Mouse (Mus musculus): ENCODE measurements around the gene Ap3s2.

Gene Ap3s2

GRCm38 (mm10) chr7:79846342-79846741, 74.1 kb downstream of the Ap3s2 start:
- no peak for DNase-seq (ENCODE audit: low read depth, low spot score)

DNA sequence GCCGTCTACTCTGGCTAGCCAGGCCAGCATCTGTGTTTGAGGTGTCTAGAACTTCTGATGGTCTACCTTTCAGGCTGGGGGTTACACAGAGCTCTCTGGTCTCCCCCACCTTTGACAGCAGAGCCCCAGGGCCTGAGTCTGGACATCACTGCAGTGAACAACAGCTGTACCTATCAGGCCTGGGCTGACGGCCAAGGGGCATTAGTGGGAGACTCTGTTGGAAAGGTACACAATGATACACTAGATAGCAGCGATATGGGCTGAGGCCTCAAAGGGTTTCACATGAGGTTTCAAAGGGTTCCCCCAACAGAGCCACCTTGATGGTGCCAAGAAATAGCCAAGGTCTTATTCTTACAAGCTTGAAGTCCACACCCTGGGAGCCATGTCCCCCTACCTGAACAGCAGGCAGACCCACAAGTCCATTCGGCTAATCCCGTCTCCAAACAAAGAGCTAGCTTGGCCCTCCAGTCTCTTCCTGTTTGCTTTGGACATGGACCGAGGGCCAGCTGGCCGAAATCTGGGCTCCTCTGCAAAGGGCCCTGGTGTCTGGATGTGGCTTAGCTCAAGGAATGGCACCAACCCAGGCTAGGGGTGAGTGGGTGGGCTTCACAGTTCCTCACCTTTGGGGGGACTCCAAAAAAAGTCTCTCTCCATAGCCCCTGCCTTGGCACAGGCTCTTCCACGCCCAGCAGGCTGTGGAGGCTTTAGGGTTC, 76.2 kb downstream of the Ap3s2 start:
- no peak for DNase-seq (ENCODE audit: low read depth, low spot score)

DNA sequence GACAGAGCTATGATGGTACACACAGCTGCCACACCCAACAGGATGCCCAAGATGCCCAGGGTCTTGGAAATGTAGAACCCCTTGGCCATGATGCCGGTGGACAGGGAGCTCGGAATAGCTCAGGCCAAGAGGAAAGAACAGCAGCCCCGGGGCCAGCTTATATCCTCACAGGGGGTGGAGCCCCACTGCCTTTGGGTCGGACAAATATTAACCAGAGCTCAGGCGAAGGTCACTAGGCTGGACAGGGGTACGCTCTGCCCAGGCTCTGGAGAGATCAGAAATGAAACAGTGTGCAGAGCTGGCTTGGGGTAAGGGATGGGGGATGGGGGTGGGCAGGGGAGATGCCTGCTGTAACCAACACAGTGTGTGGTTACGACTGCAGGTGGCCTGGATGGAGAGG, 78.3 kb downstream of the Ap3s2 start:
- DNase-seq (ENCODE audit: low read depth, low spot score), result no peak

DNA sequence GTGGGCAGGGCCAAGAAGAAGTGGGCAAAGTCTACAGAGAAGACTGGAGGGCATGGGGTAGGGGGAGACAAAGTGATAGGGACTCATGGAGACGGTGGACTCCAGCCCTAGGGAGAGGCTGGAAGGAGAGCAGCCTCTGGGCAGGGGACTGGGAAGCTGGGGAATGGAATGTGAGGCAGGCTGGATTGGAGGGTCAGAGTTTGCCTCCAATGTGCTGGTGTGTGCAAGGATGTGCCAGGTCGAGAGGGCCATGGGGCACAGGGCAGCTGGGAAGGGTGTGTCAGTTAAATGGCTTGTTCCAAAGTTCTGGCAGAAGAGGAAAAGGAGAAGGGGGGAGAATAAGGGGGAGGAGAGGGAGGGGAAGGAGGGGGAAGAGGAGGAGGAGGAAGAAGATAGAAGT, 83.2 kb downstream of the Ap3s2 start:
- no peak for DNase-seq (ENCODE audit: low read depth, low spot score)

- no peak for DNase-seq (ENCODE audit: low read depth, low spot score)
These were observed 85.3 kb downstream of the Ap3s2 start for GRCm38 (mm10) chr7:79835196-79835595.

- no peak for DNase-seq (ENCODE audit: low read depth, low spot score)
These were observed 87.5 kb downstream of the Ap3s2 start for GRCm38 (mm10) chr7:79832980-79833379.

- no peak for DNase-seq (ENCODE audit: low read depth, low spot score)
These were observed 88.9 kb downstream of the Ap3s2 start for GRCm38 (mm10) chr7:79831585-79831984.

GRCm38 (mm10) chr7:79831145-79831544, 89.3 kb downstream of the Ap3s2 start:
- no peak for DNase-seq (ENCODE audit: low read depth, low spot score)

- DNase-seq (ENCODE audit: low read depth, low spot score), result no peak
These were observed 92.1 kb downstream of the Ap3s2 start for GRCm38 (mm10) chr7:79828341-79828740.
